Mouse (Mus musculus): ENCODE measurements around the gene Glt8d2. TPM values are rescaled to one million over a fixed set of nuclear protein-coding genes. Genes with fewer than 3 reads are reported as not detected.

Gene Glt8d2
- total RNA-seq (2021): 1 to 10 TPM; 2.0 to 2.6 TPM
- long read RNA-seq, experiment 1, partial matches to known transcripts: 0 of 1 reads
- long read RNA-seq, experiment 1, other reads (novel, unspliced or antisense): 0 of 1 reads
- long read RNA-seq, experiment 2, partial matches to known transcripts: 1 of 4 reads
- long read RNA-seq, experiment 2, other reads (novel, unspliced or antisense): 0 of 4 reads

- DNase-seq (ENCODE audit: low spot score in 2 of 2): peak; percentile 16 to 30
Observed at GRCm38 (mm10) chr10:82690494-82690893, at the start of gene Glt8d2. TSS of gene Glt8d2 (minus strand) at chr10:82690650.

DNA sequence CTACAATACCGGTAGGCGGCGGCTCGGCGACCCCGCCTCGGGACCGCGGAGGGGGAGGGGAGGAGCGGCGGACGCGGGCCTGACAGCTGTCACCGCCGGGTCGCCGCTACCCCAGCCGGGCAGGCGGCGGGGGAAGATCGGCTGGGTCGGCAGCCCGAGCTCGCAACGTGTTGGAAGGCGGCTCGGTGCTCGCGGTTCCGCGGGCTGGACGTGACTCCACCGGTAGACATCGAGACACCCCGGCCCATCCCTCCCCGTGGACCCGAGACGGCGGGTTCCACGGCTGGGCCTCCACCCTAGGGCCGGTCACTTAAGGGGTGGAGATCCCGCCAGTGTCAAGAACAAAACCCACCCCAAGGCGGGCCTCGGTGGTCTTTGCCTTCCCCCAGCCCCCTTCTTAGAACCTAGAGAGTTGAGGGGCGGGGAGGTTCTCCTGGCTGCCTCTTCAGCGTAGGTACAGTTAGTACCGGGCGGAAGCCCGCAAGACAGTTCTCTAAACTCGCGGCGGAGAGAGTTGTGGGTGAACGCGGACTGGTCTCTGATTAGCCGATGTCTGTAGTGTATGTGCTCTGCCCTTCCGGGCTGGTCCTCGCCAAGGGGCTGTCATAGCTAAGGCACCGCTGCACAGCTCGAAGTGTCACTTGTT lies 9.0 kb upstream of the Glt8d2 start:
- DNase-seq (ENCODE audit: low spot score in 2 of 2): no peak

DNA sequence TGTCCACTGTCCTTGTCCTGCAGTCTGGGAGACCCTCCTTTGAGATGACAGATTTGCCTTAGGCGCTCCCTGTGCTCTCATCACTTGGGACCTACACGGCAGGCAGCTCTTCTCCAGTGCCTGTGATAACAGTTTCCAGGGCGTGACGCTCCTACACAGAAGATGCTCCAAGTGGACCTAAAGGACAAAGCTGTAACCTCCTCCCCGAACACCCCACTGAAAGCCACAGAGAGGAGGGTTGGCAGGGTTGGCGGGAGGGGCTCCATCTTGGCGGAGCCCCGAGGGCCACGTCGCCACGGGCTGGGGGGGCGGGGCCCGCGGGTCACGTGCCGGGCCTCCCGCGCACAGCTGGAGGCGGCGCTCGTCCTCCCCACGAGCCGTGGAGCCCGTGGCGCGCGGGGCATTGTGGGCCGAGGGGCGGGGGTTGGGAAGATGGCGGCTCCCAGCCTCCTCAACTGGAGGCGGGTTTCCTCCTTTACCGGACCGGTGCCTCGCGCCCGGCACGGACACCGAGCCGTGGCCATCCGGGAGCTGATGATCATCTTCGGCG lies 8.3 kb upstream of the Glt8d2 start:
- DNase-seq (ENCODE audit: low spot score in 2 of 2): peak; percentile 92

DNA sequence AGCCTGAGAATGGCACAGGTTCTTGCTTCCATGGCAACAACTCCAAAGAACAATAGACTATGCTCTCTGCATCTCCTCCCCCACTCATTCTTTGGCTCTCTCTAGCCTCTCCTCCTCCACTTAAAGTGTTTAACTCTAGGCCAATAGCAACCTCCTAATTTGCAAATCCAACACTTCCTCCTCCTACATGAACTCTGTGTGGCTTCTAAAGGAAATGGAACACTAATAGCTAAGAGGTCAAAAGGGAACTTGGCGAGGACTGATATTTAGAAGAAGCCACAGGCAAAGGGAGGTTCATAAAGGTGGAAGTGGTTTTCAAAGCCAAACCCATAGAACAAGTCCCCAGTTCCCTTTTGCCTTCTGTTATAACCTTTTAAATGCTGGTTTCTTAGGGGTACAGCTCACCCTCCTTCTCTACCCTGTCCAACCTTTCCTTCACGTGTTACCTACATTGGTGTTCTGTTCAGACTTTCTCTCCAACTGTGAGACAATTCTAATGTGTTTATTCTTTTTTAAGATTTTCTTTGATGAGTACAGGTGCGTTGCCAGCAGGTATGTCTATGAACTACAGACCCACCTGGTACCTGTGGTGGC lies 7.0 kb upstream of the Glt8d2 start:
- DNase-seq (ENCODE audit: low spot score in 2 of 2): no peak

GRCm38 (mm10) chr10:82696453-82697079 lies 6.1 kb upstream of the Glt8d2 start:
- DNase-seq (ENCODE audit: low spot score in 2 of 2): no peak

- no peak for DNase-seq (ENCODE audit: low spot score in 2 of 2)
Observed at GRCm38 (mm10) chr10:82695956-82696355, 5.5 kb upstream of the Glt8d2 start, which contains the start of gene Hcfc2. TSS of gene Hcfc2 (plus strand) at chr10:82696160.

GRCm38 (mm10) chr10:82689681-82690211 lies 704 bp downstream of the Glt8d2 start:
- no peak for DNase-seq (ENCODE audit: low spot score in 2 of 2)

DNA sequence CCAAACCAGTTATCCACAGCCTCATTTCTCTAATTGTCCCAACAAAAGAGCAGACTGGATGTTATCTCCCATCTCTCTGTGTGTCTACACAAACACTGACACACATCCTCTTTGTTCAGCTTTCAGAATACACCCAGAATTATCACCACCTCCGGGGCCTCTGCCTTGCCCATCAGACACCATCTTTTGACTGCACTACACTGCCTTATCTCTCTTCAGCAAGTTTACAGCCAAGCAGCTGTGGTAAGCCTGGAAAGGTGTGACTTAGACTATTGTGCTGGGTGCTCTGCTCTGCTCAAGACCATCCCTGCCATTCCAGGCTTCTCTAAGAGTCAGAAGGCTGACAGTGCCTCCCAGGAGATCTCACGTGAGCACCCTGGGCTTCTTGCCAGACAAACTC lies 5.0 kb downstream of the Glt8d2 start:
- DNase-seq (ENCODE audit: low spot score in 2 of 2): no peak

- no peak for DNase-seq (ENCODE audit: low spot score in 2 of 2)
Observed at GRCm38 (mm10) chr10:82681639-82682038, 8.8 kb downstream of the Glt8d2 start.

GRCm38 (mm10) chr10:82680769-82681168 lies 9.7 kb downstream of the Glt8d2 start:
- DNase-seq (ENCODE audit: low spot score in 2 of 2): no peak

DNA sequence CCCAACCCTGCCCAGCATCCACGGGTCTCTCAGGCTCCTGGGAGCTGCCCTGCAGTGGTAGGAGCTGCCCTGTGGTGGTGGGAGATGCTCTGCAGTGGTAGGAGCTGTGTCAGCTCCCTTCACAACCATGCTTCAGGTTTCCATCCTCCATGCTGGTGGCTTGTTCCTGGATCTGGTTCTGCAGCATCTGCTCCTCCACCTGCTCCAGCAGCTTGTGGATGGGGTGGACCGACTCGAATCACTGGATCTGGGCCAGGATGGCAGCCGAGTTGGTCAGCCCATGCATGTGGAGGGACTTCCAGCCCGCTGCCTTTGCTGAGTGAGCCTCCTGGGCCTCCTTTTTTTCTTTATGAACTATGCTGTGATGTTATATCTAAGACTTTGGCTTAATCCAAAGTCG lies 13.5 kb downstream of the Glt8d2 start:
- DNase-seq (ENCODE audit: low spot score in 2 of 2): no peak

GRCm38 (mm10) chr10:82670205-82670604 lies 20.2 kb downstream of the Glt8d2 start:
- no peak for DNase-seq (ENCODE audit: low spot score in 2 of 2)

GRCm38 (mm10) chr10:82666436-82667234 lies 23.8 kb downstream of the Glt8d2 start:
- peak; percentile 74 to 85 for DNase-seq (ENCODE audit: low spot score in 2 of 2)

GRCm38 (mm10) chr10:82665951-82666350 lies 24.5 kb downstream of the Glt8d2 start:
- DNase-seq (ENCODE audit: low spot score in 2 of 2): no peak

GRCm38 (mm10) chr10:82663289-82663688 lies 27.2 kb downstream of the Glt8d2 start:
- no peak for DNase-seq (ENCODE audit: low spot score in 2 of 2)

GRCm38 (mm10) chr10:82662267-82662990 lies 28.0 kb downstream of the Glt8d2 start:
- DNase-seq (ENCODE audit: low spot score in 2 of 2): no peak

- DNase-seq (ENCODE audit: low spot score in 2 of 2): no peak
Observed at GRCm38 (mm10) chr10:82661820-82662219, 28.6 kb downstream of the Glt8d2 start.

DNA sequence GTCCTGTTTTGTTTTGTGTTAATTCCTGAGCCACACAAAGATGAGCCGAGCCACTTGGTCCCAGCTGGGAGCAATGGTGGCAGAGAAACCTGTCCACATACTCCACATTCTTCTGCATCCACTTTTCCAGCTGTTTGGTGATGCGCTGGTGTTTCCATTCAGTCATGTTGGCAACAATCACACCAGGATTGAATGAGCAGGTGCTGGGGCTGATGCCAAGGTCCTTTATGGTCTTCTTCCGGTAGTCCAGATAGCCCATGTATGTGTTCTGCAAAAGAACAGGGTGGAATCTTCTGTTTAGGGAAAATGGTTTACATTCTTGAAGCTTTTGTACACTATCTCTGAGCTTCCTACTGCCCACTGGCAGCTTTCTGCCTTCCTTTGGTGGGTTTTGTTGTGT lies 35.9 kb downstream of the Glt8d2 start:
- DNase-seq (ENCODE audit: low spot score in 2 of 2): no peak

- no peak for DNase-seq (ENCODE audit: low spot score in 2 of 2)
Observed at GRCm38 (mm10) chr10:82652625-82653024, 37.8 kb downstream of the Glt8d2 start.

- DNase-seq (ENCODE audit: low spot score in 2 of 2): no peak
Observed at GRCm38 (mm10) chr10:82651221-82651620, 39.2 kb downstream of the Glt8d2 start.
